Mouse (Mus musculus) heart, postnatal 0 days (tissue): ENCODE results near the gene Kmt2c.

ENCODE experiments used
- CTCF ChIP-seq: IDR thresholded peaks from 2 replicates; pipeline ENCODE4 v1.5.1; 2016; ENCODE audit warnings: antibody characterized with exemption, control low read depth, low read depth
- EP300 ChIP-seq: IDR thresholded peaks from 2 replicates; pipeline ENCODE4 v1.6.1; 2016; ENCODE audit warnings: antibody characterized with exemption, low read depth

DNA sequence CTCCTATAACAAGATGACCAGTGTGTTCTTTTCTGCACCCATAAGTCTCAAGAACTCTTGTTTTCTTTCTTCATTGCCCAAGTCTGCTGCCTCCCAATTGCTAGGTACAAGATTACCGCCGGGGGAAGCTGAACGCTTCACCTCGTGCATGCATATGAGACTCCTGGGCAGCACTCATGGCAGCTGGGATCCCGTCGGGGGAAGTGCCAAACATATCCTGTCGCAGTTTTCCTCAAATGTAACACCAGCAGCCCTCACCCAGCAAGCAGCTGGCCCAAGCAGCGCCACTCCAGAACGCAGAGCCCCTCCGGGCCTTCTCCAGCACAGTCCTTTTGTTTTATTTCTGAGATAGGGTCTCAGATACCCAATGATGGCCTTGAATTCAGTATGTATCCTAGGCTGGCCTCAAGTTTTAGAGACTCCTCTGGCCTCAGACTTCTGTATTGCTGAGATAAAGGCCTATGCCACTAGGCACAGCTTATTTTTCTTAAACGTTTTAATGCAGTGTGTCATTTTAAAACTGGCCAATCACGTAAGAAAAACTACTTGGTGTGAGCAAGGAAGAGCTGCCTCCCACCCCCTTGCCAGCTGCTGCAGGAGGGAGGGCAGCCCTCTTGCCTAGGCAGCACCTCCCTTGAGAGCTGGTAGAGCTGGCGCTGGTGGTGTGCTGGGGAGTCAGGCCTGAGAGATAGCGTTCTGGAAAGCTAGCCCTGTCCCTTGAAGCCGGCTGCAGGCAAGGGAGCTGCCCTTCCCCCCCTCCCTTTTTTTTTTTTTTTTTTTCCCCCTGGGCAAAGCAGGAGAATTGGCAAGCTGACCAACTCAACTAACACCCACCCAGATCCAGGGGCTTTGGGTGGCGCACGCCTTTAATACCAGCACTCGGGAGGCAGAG, 33.9 kb upstream of the Kmt2c start:
- TF ChIP-seq CTCF: no peak
- no peak for TF ChIP-seq EP300
